Mouse (Mus musculus): Measurements from ENCODE around the gene Gm20388. TPM values are rescaled to one million over a fixed set of nuclear protein-coding genes. Genes with fewer than 3 reads are reported as not detected.

Gm20388 gene
- polyA plus RNA-seq, 1 experiment: 0.36 TPM

- Histone ChIP-seq H3K9me3 (ENCODE audit: control insufficient read depth, low read length) (peaks cover 7% of the 10 kb centered on the region; the same call in 1 of the 2 replicates), H3K27me3 (ENCODE audit: control insufficient read depth) (no peaks in the 10 kb centered on the region), H3K4me3 (replicated peaks) (no peak overlapping the region), H3K4me1 (ENCODE audit: control insufficient read depth) (no peaks in the 10 kb centered on the region), H3K36me3 (ENCODE audit: control insufficient read depth) (no peaks in the 10 kb centered on the region)
- TF ChIP-seq TAL1 (IDR thresholded peaks at IDR 0.05; ENCODE audit: low read length) (no peak), GATA1 (IDR thresholded peaks at IDR 0.05; ENCODE audit: low read length) (no peak)
Measured at GRCm38 (mm10) chr8:120244553-120244952, 333.9 kb downstream of the Gm20388 start.

GRCm38 (mm10) chr8:120247618-120248017 lies 337.0 kb downstream of the Gm20388 start:
- H3K4me3 ChIP-seq (replicated peaks): no peak overlapping the region
- peaks cover 7% of the 10 kb centered on the region; the same call in 1 of the 2 replicates for H3K9me3 ChIP-seq (ENCODE audit: control insufficient read depth, low read length)
- no peaks in the 10 kb centered on the region for H3K27me3 ChIP-seq (ENCODE audit: control insufficient read depth)
- no peaks in the 10 kb centered on the region for H3K4me1 ChIP-seq (ENCODE audit: control insufficient read depth)
- TF ChIP-seq TAL1 (IDR thresholded peaks at IDR 0.05; ENCODE audit: low read length) (no peak), GATA1 (IDR thresholded peaks at IDR 0.05; ENCODE audit: low read length) (no peak)
- H3K36me3 ChIP-seq (ENCODE audit: control insufficient read depth): no peaks in the 10 kb centered on the region

GRCm38 (mm10) chr8:120248031-120248430 lies 337.4 kb downstream of the Gm20388 start:
- Histone ChIP-seq H3K9me3 (ENCODE audit: control insufficient read depth, low read length) (peaks cover 7% of the 10 kb centered on the region; the same call in 1 of the 2 replicates), H3K36me3 (ENCODE audit: control insufficient read depth) (no peaks in the 10 kb centered on the region), H3K4me3 (replicated peaks) (no peak overlapping the region), H3K4me1 (ENCODE audit: control insufficient read depth) (no peaks in the 10 kb centered on the region), H3K27me3 (ENCODE audit: control insufficient read depth) (no peaks in the 10 kb centered on the region)
- TF ChIP-seq GATA1 (IDR thresholded peaks at IDR 0.05; ENCODE audit: low read length): no peak
- TF ChIP-seq TAL1 (IDR thresholded peaks at IDR 0.05; ENCODE audit: low read length): no peak

GRCm38 (mm10) chr8:120248451-120248850 lies 337.8 kb downstream of the Gm20388 start:
- Histone ChIP-seq H3K4me1 (ENCODE audit: control insufficient read depth) (no peaks in the 10 kb centered on the region), H3K4me3 (replicated peaks) (no peak overlapping the region), H3K36me3 (ENCODE audit: control insufficient read depth) (no peaks in the 10 kb centered on the region), H3K27me3 (ENCODE audit: control insufficient read depth) (no peaks in the 10 kb centered on the region), H3K9me3 (ENCODE audit: control insufficient read depth, low read length) (peaks cover 7% of the 10 kb centered on the region; the same call in 1 of the 2 replicates)
- TF ChIP-seq GATA1 (IDR thresholded peaks at IDR 0.05; ENCODE audit: low read length) (no peak), TAL1 (IDR thresholded peaks at IDR 0.05; ENCODE audit: low read length) (no peak)

GRCm38 (mm10) chr8:120249800-120250336 lies 339.2 kb downstream of the Gm20388 start:
- H3K9me3 ChIP-seq (ENCODE audit: control insufficient read depth, low read length): peaks cover 5% of the 10 kb centered on the region; the same call in 1 of the 2 replicates
- no peak overlapping the region for H3K4me3 ChIP-seq (replicated peaks)
- no peaks in the 10 kb centered on the region for H3K36me3 ChIP-seq (ENCODE audit: control insufficient read depth)
- no peaks in the 10 kb centered on the region for H3K27me3 ChIP-seq (ENCODE audit: control insufficient read depth)
- TF ChIP-seq TAL1 (IDR thresholded peaks at IDR 0.05; ENCODE audit: low read length): no peak
- TF ChIP-seq GATA1 (IDR thresholded peaks at IDR 0.05; ENCODE audit: low read length): no peak
- H3K4me1 ChIP-seq (ENCODE audit: control insufficient read depth): no peaks in the 10 kb centered on the region

GRCm38 (mm10) chr8:120250750-120251410 lies 340.2 kb downstream of the Gm20388 start:
- Histone ChIP-seq H3K27me3 (ENCODE audit: control insufficient read depth) (no peaks in the 10 kb centered on the region), H3K9me3 (ENCODE audit: control insufficient read depth, low read length) (peaks cover 5% of the 10 kb centered on the region; the same call in 1 of the 2 replicates), H3K36me3 (ENCODE audit: control insufficient read depth) (no peaks in the 10 kb centered on the region), H3K4me1 (ENCODE audit: control insufficient read depth) (no peaks in the 10 kb centered on the region), H3K4me3 (replicated peaks) (no peak overlapping the region)
- no peak for TF ChIP-seq GATA1 (IDR thresholded peaks at IDR 0.05; ENCODE audit: low read length)
- TF ChIP-seq TAL1 (IDR thresholded peaks at IDR 0.05; ENCODE audit: low read length): no peak

GRCm38 (mm10) chr8:120251411-120252035 lies 340.9 kb downstream of the Gm20388 start:
- Histone ChIP-seq H3K27me3 (ENCODE audit: control insufficient read depth) (no peaks in the 10 kb centered on the region), H3K4me1 (ENCODE audit: control insufficient read depth) (no peaks in the 10 kb centered on the region), H3K36me3 (ENCODE audit: control insufficient read depth) (no peaks in the 10 kb centered on the region), H3K9me3 (ENCODE audit: control insufficient read depth, low read length) (peaks cover 5% of the 10 kb centered on the region; the same call in 1 of the 2 replicates), H3K4me3 (replicated peaks) (no peak overlapping the region)
- TF ChIP-seq GATA1 (IDR thresholded peaks at IDR 0.05; ENCODE audit: low read length) (no peak), TAL1 (IDR thresholded peaks at IDR 0.05; ENCODE audit: low read length) (no peak)

- Histone ChIP-seq H3K4me1 (ENCODE audit: control insufficient read depth) (no peaks in the 10 kb centered on the region), H3K27me3 (ENCODE audit: control insufficient read depth) (no peaks in the 10 kb centered on the region), H3K9me3 (ENCODE audit: control insufficient read depth, low read length) (no peaks in the 10 kb centered on the region)
Measured at GRCm38 (mm10) chr8:120253626-120254025, 343.0 kb downstream of the Gm20388 start.

GRCm38 (mm10) chr8:120255406-120255987 lies 344.9 kb downstream of the Gm20388 start:
- H3K36me3 ChIP-seq (ENCODE audit: control insufficient read depth): no peaks in the 10 kb centered on the region
- H3K4me3 ChIP-seq (replicated peaks): no peak overlapping the region
- H3K4me1 ChIP-seq (ENCODE audit: control insufficient read depth): no peaks in the 10 kb centered on the region
- TF ChIP-seq GATA1 (IDR thresholded peaks at IDR 0.05; ENCODE audit: low read length): no peak
- no peak for TF ChIP-seq TAL1 (IDR thresholded peaks at IDR 0.05; ENCODE audit: low read length)
- H3K27me3 ChIP-seq (ENCODE audit: control insufficient read depth): no peaks in the 10 kb centered on the region
- no peaks in the 10 kb centered on the region for H3K9me3 ChIP-seq (ENCODE audit: control insufficient read depth, low read length)

More at GRCm38 (mm10) chr8:120253626-120254025, 343.0 kb downstream of the Gm20388 start:
- TF ChIP-seq GATA1 (IDR thresholded peaks at IDR 0.05; ENCODE audit: low read length) (no peak), TAL1 (IDR thresholded peaks at IDR 0.05; ENCODE audit: low read length) (no peak)
- Histone ChIP-seq H3K36me3 (ENCODE audit: control insufficient read depth) (no peaks in the 10 kb centered on the region), H3K4me3 (replicated peaks) (no peak overlapping the region)

Data from erythroblast, embryonic 14.5 days (primary cell).